Mouse (Mus musculus) forebrain, embryonic 12.5 days (tissue): ENCODE results near the gene Alkbh4. TPM values are rescaled to one million over a fixed set of nuclear protein-coding genes. Genes with fewer than 3 reads are reported as not detected.
A peak's percentile ranks its signal among the peaks of the same experiment; 100 is the strongest.
"Not testable (repeated sequence)": the region's sequence is repeated elsewhere in the genome, so short reads cannot be mapped to it uniquely, and the experiment has no call there.

Experiments
- ATAC-seq: fragments of 200-750 bp; cut with Nextera tagmentation; 2 replicates; pipeline ENCODE4 v1.8.0; 2017; ENCODE audit warnings: moderate TSS enrichment; ENCODE audit not compliant: low FRiP score
- H3K27ac ChIP-seq: fragments of 300-500 bp; sonication (generic); 2 replicates; pipeline ENCODE4 v1.5.1; 2016; ENCODE audit warnings: mild to moderate bottlenecking
- H3K27me3 ChIP-seq: fragments of 300-500 bp; sonication (generic); 2 replicates; pipeline ENCODE4 v1.6.1; 2016; ENCODE audit warnings: mild to moderate bottlenecking
- H3K36me3 ChIP-seq: fragments of 300-500 bp; sonication (generic); replicated peaks from 2 replicates; pipeline ENCODE4 v1.6.1; 2016; ENCODE audit warnings: mild to moderate bottlenecking
- H3K4me1 ChIP-seq: fragments of 300-500 bp; sonication (generic); 2 replicates; pipeline ENCODE4 v1.6.1; 2016
- H3K4me2 ChIP-seq: fragments of 300-500 bp; sonication (generic); 2 replicates; pipeline ENCODE4 v1.6.1; 2016; ENCODE audit warnings: mild to moderate bottlenecking, moderate library complexity
- H3K4me3 ChIP-seq: fragments of 300-500 bp; sonication (generic); replicated peaks from 2 replicates; pipeline ENCODE4 v1.5.1; 2016; ENCODE audit warnings: mild to moderate bottlenecking
- H3K9ac ChIP-seq: fragments of 300-500 bp; sonication (generic); 2 replicates; pipeline ENCODE4 v1.6.1; 2016; ENCODE audit warnings: mild to moderate bottlenecking
- H3K9me3 ChIP-seq: fragments of 300-500 bp; sonication (generic); 2 replicates; pipeline ENCODE4 v1.6.1; 2016
- WGBS: fragments of 180-500 bp; shearing (Covaris S2); methylation state at CpG from one replicate; pipeline ENCODE4 v1.1.7; 2016; 5-methylcytosine and 5-hydroxymethylcytosine counted together
- polyA plus RNA-seq: library from polyadenylated mRNA; unstranded; fragments of >200 nt; fragmentation: Nextera tagmentation; extraction: Ambion mirVana; gene quantifications from 2 replicates; pipeline ENCODE4 v1.2.1, GENCODE M21; 2016

Gene Alkbh4
- polyA plus RNA-seq, 1 experiment from 2014 or later, result 21.9 TPM

DNA sequence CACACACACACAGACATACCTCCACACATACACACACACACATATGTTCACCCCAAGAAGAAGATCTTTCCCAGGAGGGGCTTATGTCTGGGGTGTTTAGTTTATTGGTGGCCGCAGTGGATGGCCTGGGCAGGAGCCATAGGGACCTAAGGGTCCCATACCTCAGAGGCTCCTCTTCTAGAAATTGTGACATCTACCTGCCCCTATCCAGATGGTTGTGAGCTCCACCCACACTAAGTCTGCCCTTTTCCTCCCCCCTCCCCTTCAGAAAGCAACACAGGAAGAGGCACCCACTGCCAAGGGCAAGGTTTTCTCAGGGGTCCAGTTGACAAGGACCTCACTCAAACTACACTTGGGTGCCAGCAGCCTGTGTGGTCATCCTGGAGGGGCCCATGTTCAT is 11.0 kb downstream of the Alkbh4 start:
- Histone ChIP-seq H3K9me3 (peaks cover 6% of the 10 kb centered on the region; the same call in 1 of the 2 replicates), H3K9ac (no peak overlapping the region), H3K4me2 (no peak overlapping the region), H3K4me3 (no peak overlapping the region), H3K4me1 (no peaks in the 10 kb centered on the region), H3K27ac (no peak overlapping the region), H3K27me3 (no peaks in the 10 kb centered on the region), H3K36me3 (peaks cover 5% of the 10 kb centered on the region)
- no peak for ATAC-seq
- 100% methylated on average over 1 of the region's 1 CpGs for WGBS

GRCm38 (mm10) chr5:136147704-136148103 is 11.8 kb downstream of the Alkbh4 start:
- no peak for ATAC-seq
- Histone ChIP-seq H3K36me3 (no peaks in the 10 kb centered on the region), H3K27ac (no peak overlapping the region), H3K27me3 (no peaks in the 10 kb centered on the region), H3K4me3 (no peak overlapping the region), H3K9me3 (peaks cover 6% of the 10 kb centered on the region; the same call in 1 of the 2 replicates), H3K9ac (no peak overlapping the region), H3K4me2 (no peak overlapping the region), H3K4me1 (no peaks in the 10 kb centered on the region)
- 76% methylated on average over 8 of the region's 8 CpGs for WGBS

GRCm38 (mm10) chr5:136149134-136149576 is 13.2 kb downstream of the Alkbh4 start:
- H3K36me3 ChIP-seq, H3K9me3 ChIP-seq, H3K27me3 ChIP-seq, H3K4me2 ChIP-seq, H3K9ac ChIP-seq, H3K27ac ChIP-seq, H3K4me3 ChIP-seq, H3K4me1 ChIP-seq, ATAC-seq: not testable (repeated sequence)
- 84% methylated on average over 5 of the region's 5 CpGs for WGBS

GRCm38 (mm10) chr5:136152365-136152764 is 16.4 kb downstream of the Alkbh4 start:
- no peaks in the 10 kb centered on the region for H3K36me3 ChIP-seq
- H3K4me1 ChIP-seq, result no peaks in the 10 kb centered on the region
- no peak overlapping the region for H3K4me3 ChIP-seq
- H3K4me2 ChIP-seq, result no peak overlapping the region
- H3K27ac ChIP-seq, result no peak overlapping the region
- no peak overlapping the region for H3K9ac ChIP-seq
- H3K9me3 ChIP-seq, result no peaks in the 10 kb centered on the region
- 85% methylated on average over 8 of the region's 8 CpGs for WGBS
- H3K27me3 ChIP-seq, result no peaks in the 10 kb centered on the region
- no peak for ATAC-seq

GRCm38 (mm10) chr5:136155399-136155798 is 19.5 kb downstream of the Alkbh4 start:
- no peaks in the 10 kb centered on the region for H3K4me1 ChIP-seq
- no peaks in the 10 kb centered on the region for H3K9me3 ChIP-seq
- H3K36me3 ChIP-seq, result no peaks in the 10 kb centered on the region
- H3K27me3 ChIP-seq, result no peaks in the 10 kb centered on the region
- WGBS, result 91% methylated on average over 5 of the region's 5 CpGs
- H3K27ac ChIP-seq, result no peak overlapping the region
- H3K4me3 ChIP-seq, result no peak overlapping the region
- no peak overlapping the region for H3K9ac ChIP-seq
- no peak for ATAC-seq
- no peak overlapping the region for H3K4me2 ChIP-seq

DNA sequence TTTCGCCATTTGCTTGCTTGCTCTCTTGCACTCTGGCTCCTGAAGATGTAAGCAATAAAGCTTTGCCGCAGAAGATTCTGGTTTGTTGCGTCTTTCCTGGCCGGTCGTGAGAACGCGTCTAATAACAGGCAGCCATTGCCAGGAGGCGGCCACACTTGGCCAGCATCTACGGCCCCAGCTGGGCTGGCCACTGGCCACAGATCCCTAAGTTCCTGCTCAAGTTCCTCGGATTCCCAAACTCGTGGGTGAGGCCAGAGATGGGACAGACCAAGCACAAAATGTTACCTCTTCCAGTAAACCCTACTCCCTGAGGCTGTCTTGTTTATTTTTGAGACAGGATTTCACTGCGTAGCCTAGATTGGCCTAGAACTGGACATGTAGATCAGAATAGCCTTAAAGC is 24.1 kb downstream of the Alkbh4 start:
- not testable (repeated sequence) for H3K36me3 ChIP-seq, H3K4me2 ChIP-seq, H3K9me3 ChIP-seq, H3K4me3 ChIP-seq, ATAC-seq, H3K27ac ChIP-seq, H3K9ac ChIP-seq, H3K27me3 ChIP-seq, H3K4me1 ChIP-seq
- 93% methylated on average over 11 of the region's 12 CpGs for WGBS

DNA sequence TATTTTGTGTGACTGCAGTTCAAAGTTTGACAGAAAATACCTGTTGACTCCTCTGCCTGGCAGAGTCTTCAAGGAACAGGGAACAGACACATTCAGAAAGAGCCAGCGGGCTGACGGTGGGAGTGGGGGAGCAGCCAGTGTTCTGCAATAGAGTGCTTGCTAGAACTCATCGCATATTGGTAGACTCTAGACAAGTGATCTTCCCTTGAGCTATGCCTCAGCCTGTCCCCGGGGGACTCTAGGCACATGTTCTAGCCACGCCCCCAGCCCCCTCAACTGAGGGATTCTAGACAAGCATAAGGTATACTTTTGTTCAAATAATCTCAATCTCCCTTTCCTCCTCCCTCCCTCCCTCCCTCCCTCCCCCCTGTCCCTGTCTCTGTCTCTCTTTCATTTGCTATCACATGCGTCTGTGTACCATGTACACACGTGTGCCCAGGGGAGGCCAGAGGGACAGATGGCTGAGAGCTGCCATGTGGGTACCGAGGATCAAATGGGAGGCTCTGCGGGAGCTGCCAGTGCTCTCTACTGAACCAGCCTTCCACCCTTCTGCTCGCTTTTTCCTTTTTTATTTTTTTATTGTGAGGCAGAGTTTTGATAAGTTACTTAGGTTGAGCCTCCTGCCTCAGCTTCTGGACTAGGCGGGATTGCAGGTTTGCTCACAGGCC is 28.0 kb downstream of the Alkbh4 start:
- no peak for ATAC-seq
- peaks cover 5% of the 10 kb centered on the region; the same call in 1 of the 2 replicates for H3K9me3 ChIP-seq
- H3K36me3 ChIP-seq, result 0 out of 2 replicates have a peak, but pooled peaks cover 3% of the 10 kb centered on the region
- no peak overlapping the region for H3K27ac ChIP-seq
- H3K4me2 ChIP-seq, result no peak overlapping the region
- H3K9ac ChIP-seq, result no peak overlapping the region
- H3K4me3 ChIP-seq, result no peak overlapping the region
- WGBS, result 86% methylated on average over 11 of the region's 11 CpGs
- no peaks in the 10 kb centered on the region for H3K4me1 ChIP-seq
- no peaks in the 10 kb centered on the region for H3K27me3 ChIP-seq

DNA sequence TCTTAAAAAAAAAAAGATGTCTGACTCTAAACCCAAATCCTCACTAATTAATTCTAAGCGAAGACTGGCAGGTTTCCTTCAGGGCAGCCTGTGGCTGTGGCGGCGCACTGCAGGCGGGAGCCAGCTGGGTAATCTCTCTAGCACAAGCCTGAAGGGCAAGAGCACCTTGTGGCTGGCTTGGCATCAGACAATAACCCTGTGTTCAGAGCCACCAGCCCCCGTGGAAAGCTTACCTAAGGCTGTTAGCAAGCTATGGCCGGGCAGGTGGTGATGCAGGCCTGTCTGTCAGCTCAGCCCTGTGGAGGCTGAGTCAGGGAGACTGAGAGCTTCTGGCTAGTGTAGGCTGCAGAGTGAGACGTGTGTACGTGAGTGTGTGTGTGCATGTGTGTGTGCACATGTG is 29.3 kb downstream of the Alkbh4 start:
- Histone ChIP-seq H3K27me3 (no peaks in the 10 kb centered on the region), H3K4me3 (no peak overlapping the region), H3K4me1 (0 out of 2 replicates have a peak, but pooled peaks cover 4% of the 10 kb centered on the region), H3K4me2 (no peak overlapping the region), H3K9me3 (peaks cover 5% of the 10 kb centered on the region; the same call in 1 of the 2 replicates), H3K27ac (no peak overlapping the region), H3K9ac (no peak overlapping the region), H3K36me3 (0 out of 2 replicates have a peak, but pooled peaks cover 3% of the 10 kb centered on the region)
- WGBS, result 83% methylated on average over 8 of the region's 8 CpGs
- no peak for ATAC-seq

- H3K27ac ChIP-seq, result no peak overlapping the region
- H3K27me3 ChIP-seq, result peaks cover 10% of the 10 kb centered on the region
- 0 out of 2 replicates have a peak, but pooled peaks cover 3% of the 10 kb centered on the region for H3K36me3 ChIP-seq
- no peak overlapping the region for H3K4me3 ChIP-seq
- H3K9ac ChIP-seq, result no peak overlapping the region
- H3K9me3 ChIP-seq, result peaks cover 5% of the 10 kb centered on the region; the same call in 1 of the 2 replicates
- H3K4me1 ChIP-seq, result peaks cover 15% of the 10 kb centered on the region
- ATAC-seq, result no peak
- WGBS, result 91% methylated on average over 4 of the region's 4 CpGs
- H3K4me2 ChIP-seq, result no peak overlapping the region
Measured at GRCm38 (mm10) chr5:136167296-136167695, 31.4 kb downstream of the Alkbh4 start.

DNA sequence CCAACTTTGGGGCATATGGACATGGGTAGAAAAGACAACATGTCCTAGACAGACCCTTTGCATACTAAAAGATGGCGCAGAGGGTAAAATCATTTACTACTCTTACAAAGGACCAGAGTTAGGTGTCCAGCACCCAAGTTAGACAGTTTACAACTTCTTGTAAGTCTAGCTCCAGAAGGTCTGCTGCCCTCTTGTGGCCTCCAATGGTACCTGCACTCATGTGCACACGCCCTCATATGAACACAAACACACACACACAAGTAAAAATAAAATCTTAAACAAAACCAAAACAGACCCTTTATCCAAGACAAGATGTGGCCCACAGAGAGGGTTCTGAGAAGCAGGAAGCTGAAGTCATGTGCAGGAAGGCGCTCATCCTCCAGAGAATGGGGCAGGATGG is 32.1 kb downstream of the Alkbh4 start:
- Histone ChIP-seq H3K36me3 (0 out of 2 replicates have a peak, but pooled peaks cover 3% of the 10 kb centered on the region), H3K4me3 (no peak overlapping the region), H3K27me3 (peaks cover 15% of the 10 kb centered on the region), H3K9me3 (peaks cover 5% of the 10 kb centered on the region; the same call in 1 of the 2 replicates), H3K4me2 (no peak overlapping the region), H3K4me1 (peaks cover 15% of the 10 kb centered on the region), H3K27ac (no peak overlapping the region), H3K9ac (no peak overlapping the region)
- no peak for ATAC-seq
- 96% methylated on average over 3 of the region's 3 CpGs for WGBS

DNA sequence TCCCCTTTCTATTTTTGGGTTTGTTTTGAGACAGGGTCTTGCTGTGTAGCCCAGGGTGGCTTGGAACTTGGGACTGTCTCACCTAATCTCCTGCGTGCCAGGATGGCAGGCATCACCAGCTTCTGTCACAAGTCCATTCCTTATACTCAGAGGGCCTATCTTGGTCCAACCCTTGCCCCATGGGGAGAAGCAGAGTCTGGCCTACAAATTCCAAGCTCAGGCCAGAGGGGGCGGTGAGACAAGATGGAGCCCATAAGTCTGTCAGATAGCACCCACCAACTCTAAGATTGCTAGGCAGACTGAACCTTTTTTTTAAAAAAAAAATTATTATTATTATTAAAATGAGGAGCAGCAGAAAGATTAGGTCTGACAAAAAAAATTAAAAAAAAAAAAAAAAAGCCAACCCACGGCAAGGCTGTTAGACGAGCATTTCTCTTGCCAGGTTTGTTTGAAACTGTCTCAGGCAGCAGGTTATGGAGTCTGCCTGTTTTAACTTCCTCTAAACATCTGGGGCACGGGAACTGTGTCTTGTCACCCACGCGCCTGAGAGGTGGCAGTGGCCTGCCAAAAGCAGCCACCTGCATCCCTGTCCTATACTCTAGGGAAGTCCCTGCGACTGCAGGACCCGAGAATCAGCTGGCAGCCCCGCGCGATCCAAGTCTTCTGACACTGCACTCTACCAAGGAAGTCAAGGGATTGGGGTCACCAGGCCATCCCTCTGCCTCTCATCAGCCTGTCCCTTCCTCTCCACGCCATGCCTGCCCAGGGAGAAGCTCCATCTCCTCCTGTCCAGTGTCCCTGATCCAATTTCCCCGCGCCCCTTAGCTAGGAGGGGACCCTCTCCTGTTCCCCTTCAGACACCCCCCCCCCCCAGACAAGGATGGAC is 33.9 kb downstream of the Alkbh4 start:
- H3K36me3 ChIP-seq, result 0 out of 2 replicates have a peak, but pooled peaks cover 3% of the 10 kb centered on the region
- no peak overlapping the region for H3K27ac ChIP-seq
- peaks cover 15% of the 10 kb centered on the region for H3K27me3 ChIP-seq
- H3K9ac ChIP-seq, result peak overlapping the region; percentile 77
- peak overlapping the region; percentile 57 for H3K4me3 ChIP-seq
- peaks cover 5% of the 10 kb centered on the region; the same call in 1 of the 2 replicates for H3K9me3 ChIP-seq
- peak overlapping the region; percentile 92 for H3K4me2 ChIP-seq
- ATAC-seq, result no peak; the same call in 1 of the 2 replicates
- WGBS, result 15% methylated on average over 15 of the region's 15 CpGs
- H3K4me1 ChIP-seq, result peaks cover 15% of the 10 kb centered on the region
